Mouse (Mus musculus) kidney, postnatal 0 days (tissue): ENCODE results near the gene Mxi1. TPM values are rescaled to one million over a fixed set of nuclear protein-coding genes. Genes with fewer than 3 reads are reported as not detected.
"Not testable (repeated sequence)": the region's sequence is repeated elsewhere in the genome, so short reads cannot be mapped to it uniquely, and the experiment has no call there.

ENCODE experiments used
- ATAC-seq: fragments of 200-750 bp; cut with Nextera tagmentation; replicated peaks from 2 replicates; pipeline ENCODE4 v1.8.0; 2017; ENCODE audit warnings: low read depth, moderate number of reproducible peaks, moderate TSS enrichment, moderate library complexity; ENCODE audit not compliant: low FRiP score
- DNase-seq: peaks from one replicate; pipeline ENCODE4 v3.0.0-alpha.2; 2016; ENCODE audit warnings: low spot score
- H3K27ac ChIP-seq: fragments of 300-500 bp; sonication (generic); 2 replicates; pipeline ENCODE4 v1.5.1; 2014; ENCODE audit warnings: mild to moderate bottlenecking
- H3K27me3 ChIP-seq: fragments of 300-500 bp; sonication (generic); 2 replicates; pipeline ENCODE4 v1.6.1; 2014; ENCODE audit warnings: low read length, mixed read lengths; ENCODE audit not compliant: insufficient read depth
- H3K36me3 ChIP-seq: fragments of 300-500 bp; sonication (generic); 2 replicates; pipeline ENCODE4 v1.6.1; 2014; ENCODE audit warnings: low read length, mixed read lengths; ENCODE audit not compliant: insufficient read depth
- H3K4me1 ChIP-seq: fragments of 300-500 bp; sonication (generic); replicated peaks from 2 replicates; pipeline ENCODE4 v1.6.1; 2014; ENCODE audit warnings: antibody characterized with exemption, low read length, mixed read lengths; ENCODE audit not compliant: insufficient read depth
- H3K4me2 ChIP-seq: fragments of 300-500 bp; sonication (generic); 2 replicates; pipeline ENCODE4 v1.6.1; 2014; ENCODE audit warnings: mild to moderate bottlenecking, low read length, moderate library complexity, mixed read lengths
- H3K4me3 ChIP-seq: fragments of 300-500 bp; sonication (generic); replicated peaks from 2 replicates; pipeline ENCODE4 v1.5.1; 2014; ENCODE audit warnings: low read depth, low read length
- H3K9ac ChIP-seq: fragments of 300-500 bp; sonication (generic); 2 replicates; pipeline ENCODE4 v1.6.1; 2014; ENCODE audit warnings: low read depth, low read length
- H3K9me3 ChIP-seq: fragments of 300-500 bp; sonication (generic); replicated peaks from 2 replicates; pipeline ENCODE4 v1.6.1; 2016; ENCODE audit warnings: low read length, inconsistent platforms, mixed read lengths
- CTCF ChIP-seq: IDR thresholded peaks from 2 replicates; pipeline ENCODE4 v1.5.1; 2016; ENCODE audit warnings: antibody characterized with exemption, low read depth, mild to moderate bottlenecking, moderate library complexity
- WGBS: fragments of 180-500 bp; shearing (Covaris S2); extraction: QIAGEN DNeasy Blood & Tissue Kit; methylation state at CpG from one replicate; pipeline ENCODE4 v1.1.7; 2014; 5-methylcytosine and 5-hydroxymethylcytosine counted together
- polyA plus RNA-seq: library from polyadenylated mRNA; unstranded; fragments of >200 nt; fragmentation: Nextera tagmentation; extraction: Ambion mirVana; gene quantifications from 2 replicates; pipeline ENCODE4 v1.2.1, GENCODE M21; 2015

Mxi1 gene
- polyA plus RNA-seq, 1 experiment from 2014 or later = 55.0 TPM

GRCm38 (mm10) chr19:53391386-53391785 is 81.1 kb downstream of the Mxi1 start:
- H3K9me3 ChIP-seq = no peaks in the 10 kb centered on the region
- peak overlapping the region; percentile 76 for H3K4me2 ChIP-seq
- H3K9ac ChIP-seq = peak overlapping the region; percentile 73
- 44% methylated on average over 8 of the region's 8 CpGs for WGBS
- peaks cover 12% of the 10 kb centered on the region; the same call in 1 of the 2 replicates for H3K4me1 ChIP-seq
- no peak for ATAC-seq
- no peak for TF ChIP-seq CTCF
- H3K27ac ChIP-seq = peak overlapping the region; percentile 89
- H3K4me3 ChIP-seq = peak overlapping the region; percentile 62
- peaks cover 14% of the 10 kb centered on the region; the same call in 1 of the 2 replicates for H3K36me3 ChIP-seq
- no peak for DNase-seq
- H3K27me3 ChIP-seq = no peaks in the 10 kb centered on the region

- H3K27me3 ChIP-seq = no peaks in the 10 kb centered on the region
- H3K27ac ChIP-seq = peak overlapping the region; percentile 89; the same call in 1 of the 2 replicates
- peaks cover 12% of the 10 kb centered on the region; the same call in 1 of the 2 replicates for H3K4me1 ChIP-seq
- H3K9ac ChIP-seq = peak overlapping the region; percentile 27
- no peak for ATAC-seq
- no peak overlapping the region for H3K4me3 ChIP-seq
- WGBS = 84% methylated on average over 5 of the region's 5 CpGs
- no peak for TF ChIP-seq CTCF
- no peak for DNase-seq
- H3K36me3 ChIP-seq = peaks cover 13% of the 10 kb centered on the region; the same call in 1 of the 2 replicates
- H3K4me2 ChIP-seq = peak overlapping the region; percentile 76
- H3K9me3 ChIP-seq = no peaks in the 10 kb centered on the region
Observed at GRCm38 (mm10) chr19:53391787-53392186, 81.5 kb downstream of the Mxi1 start.

GRCm38 (mm10) chr19:53392781-53393343 is 82.5 kb downstream of the Mxi1 start:
- Histone ChIP-seq H3K27ac (no peak overlapping the region), H3K27me3 (no peaks in the 10 kb centered on the region), H3K4me2 (no peak overlapping the region), H3K9me3 (no peaks in the 10 kb centered on the region), H3K4me3 (no peak overlapping the region), H3K9ac (no peak overlapping the region), H3K36me3 (peaks cover 4% of the 10 kb centered on the region; the same call in 1 of the 2 replicates), H3K4me1 (peaks cover 12% of the 10 kb centered on the region; the same call in 1 of the 2 replicates)
- 50% methylated on average over 8 of the region's 8 CpGs for WGBS
- no peak for DNase-seq
- no peak for ATAC-seq
- TF ChIP-seq CTCF = no peak

GRCm38 (mm10) chr19:53393646-53394045 is 83.3 kb downstream of the Mxi1 start:
- no peak for DNase-seq
- Histone ChIP-seq H3K9me3 (no peaks in the 10 kb centered on the region), H3K9ac (no peak overlapping the region), H3K4me1 (peaks cover 12% of the 10 kb centered on the region; the same call in 1 of the 2 replicates), H3K4me2 (no peak overlapping the region), H3K4me3 (no peak overlapping the region), H3K27me3 (no peaks in the 10 kb centered on the region), H3K36me3 (no peaks in the 10 kb centered on the region), H3K27ac (no peak overlapping the region)
- no peak for TF ChIP-seq CTCF
- ATAC-seq = no peak

GRCm38 (mm10) chr19:53394552-53394951 is 84.2 kb downstream of the Mxi1 start:
- DNase-seq = peak; percentile 92

GRCm38 (mm10) chr19:53394956-53395355 is 84.6 kb downstream of the Mxi1 start:
- not testable (repeated sequence) for H3K4me2 ChIP-seq, H3K4me1 ChIP-seq, H3K36me3 ChIP-seq, H3K27ac ChIP-seq, DNase-seq, H3K9me3 ChIP-seq, H3K4me3 ChIP-seq, H3K9ac ChIP-seq, H3K27me3 ChIP-seq, ATAC-seq
- 59% methylated on average over 3 of the region's 3 CpGs for WGBS

More at GRCm38 (mm10) chr19:53394552-53394951, 84.2 kb downstream of the Mxi1 start:
- Histone ChIP-seq H3K36me3 (no peaks in the 10 kb centered on the region), H3K4me1 (peaks cover 7% of the 10 kb centered on the region; the same call in 1 of the 2 replicates), H3K9me3 (no peaks in the 10 kb centered on the region), H3K9ac (no peak overlapping the region), H3K27ac (no peak overlapping the region), H3K4me3 (no peak overlapping the region), H3K27me3 (no peaks in the 10 kb centered on the region), H3K4me2 (no peak overlapping the region)
- 13% methylated on average over 7 of the region's 7 CpGs for WGBS
- peak; percentile 82 for TF ChIP-seq CTCF
- ATAC-seq = no peak

- H3K36me3 ChIP-seq, H3K27me3 ChIP-seq, H3K27ac ChIP-seq, DNase-seq, H3K4me3 ChIP-seq, H3K4me2 ChIP-seq, H3K9ac ChIP-seq, H3K9me3 ChIP-seq, H3K4me1 ChIP-seq, ATAC-seq: not testable (repeated sequence)
- 37% methylated on average over 5 of the region's 5 CpGs for WGBS
Observed at GRCm38 (mm10) chr19:53395805-53396204, 85.5 kb downstream of the Mxi1 start.
